Mouse (Mus musculus) retina, embryonic 14.5 days (tissue): ENCODE results near the gene Defa17.
"Not testable (repeated sequence)": the region's sequence is repeated elsewhere in the genome, so short reads cannot be mapped to it uniquely, and the experiment has no call there.

Experiments used
- DNase-seq: peaks from one replicate; pipeline ENCODE4 v3.0.0-alpha.2; 2015; ENCODE audit warnings: low spot score

The Defa17 gene

DNA sequence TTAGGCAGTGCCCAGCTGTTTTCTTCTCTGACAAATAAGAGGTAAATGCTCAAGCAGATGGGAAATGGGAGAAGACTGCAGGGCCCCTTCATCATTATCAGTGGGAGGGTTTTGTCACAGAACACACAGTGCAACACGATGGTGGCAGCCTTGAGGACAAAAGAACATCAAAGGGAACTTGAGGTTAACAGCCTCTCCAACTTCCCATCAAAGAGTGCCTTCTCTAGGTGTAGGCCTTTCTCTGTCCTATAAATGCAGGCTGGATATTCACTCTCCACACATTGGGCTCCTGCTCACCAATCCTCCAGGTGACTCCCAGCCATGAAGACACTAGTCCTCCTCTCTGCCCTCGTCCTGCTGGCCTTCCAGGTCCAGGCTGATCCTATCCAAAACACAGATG lies at the start of gene Defa17:
TSS of gene Defa17 (plus strand) at position 301 of the 400 bp plus-strand sequence.
- DNase-seq, result not testable (repeated sequence)

DNA sequence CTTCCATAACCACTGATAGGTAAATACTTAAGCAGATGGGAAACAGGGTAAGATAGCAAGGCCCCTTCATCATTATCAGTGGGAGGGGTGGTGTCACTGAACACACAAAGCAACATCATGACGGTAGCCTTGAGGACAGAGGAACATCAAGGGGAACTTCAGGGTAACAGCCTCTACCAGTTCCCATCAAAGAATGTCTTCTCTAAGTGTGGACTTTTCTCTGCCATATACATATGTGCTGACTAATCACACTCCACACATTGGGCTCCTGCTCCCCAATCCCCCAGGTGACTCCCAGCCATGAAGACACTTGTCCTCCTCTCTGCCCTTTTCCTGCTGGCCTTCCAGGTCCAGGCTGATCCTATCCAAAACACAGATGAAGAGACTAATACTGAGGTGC lies 37.7 kb upstream of the Defa17 start, which contains the start of gene Defa26:
TSS of gene Defa26 (plus strand) at position 301 of the 400 bp plus-strand sequence.
- not testable (repeated sequence) for DNase-seq

DNA sequence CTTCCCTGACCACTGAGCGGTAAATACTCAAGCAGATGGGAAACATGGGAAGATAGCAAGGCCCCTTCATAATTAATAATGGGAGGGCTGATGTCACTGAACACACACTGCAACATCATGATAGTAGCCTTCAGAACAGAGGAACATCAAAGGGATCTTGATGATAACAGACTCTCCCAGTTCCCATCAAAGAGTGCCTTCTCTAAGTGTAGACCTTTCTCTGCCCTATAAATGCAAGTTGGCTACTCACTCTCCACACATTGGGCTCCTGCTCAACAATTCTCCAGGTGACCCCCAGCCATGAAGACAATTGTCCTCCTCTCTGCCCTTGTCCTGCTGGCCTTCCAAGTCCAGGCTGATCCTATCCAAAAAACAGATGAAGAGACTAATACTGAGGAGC lies 9.9 kb downstream of the Defa17 start, which contains the start of gene Defa34:
TSS of gene Defa34 (plus strand) at position 301 of the 400 bp plus-strand sequence.
- not testable (repeated sequence) for DNase-seq

DNA sequence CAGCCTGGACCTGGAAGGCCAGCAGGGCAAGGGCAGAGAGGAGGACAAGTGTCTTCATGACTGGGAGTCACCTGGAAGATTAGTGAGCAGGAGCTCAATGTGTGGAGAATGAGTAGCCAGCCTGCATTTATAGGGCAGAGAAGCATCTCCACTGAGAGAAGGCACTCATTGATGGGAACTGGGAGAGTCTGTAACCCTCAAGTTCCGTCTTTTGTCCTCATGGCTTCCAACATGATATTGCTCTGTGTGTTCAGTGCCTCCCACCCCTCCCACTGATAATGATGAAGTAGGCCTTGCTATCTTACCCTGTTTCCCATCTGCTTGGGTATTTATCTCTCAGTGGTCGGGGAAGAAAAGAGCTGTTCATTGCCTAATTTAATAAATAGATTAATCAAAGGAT lies 48.0 kb downstream of the Defa17 start, which contains the start of gene AY761184:
TSS of gene AY761184 (minus strand) at position 101 of the 400 bp plus-strand sequence.
- not testable (repeated sequence) for DNase-seq
